Mouse (Mus musculus) kidney, adult 11 months (tissue): ENCODE measurements around the gene Olfr1170.

Experiments used
- DNase-seq: peaks from one replicate; pipeline ENCODE4 v3.0.0; 2022

Gene Olfr1170

GRCm38 (mm10) chr2:88228234-88228633 is at the start of gene Olfr1170:
Gene Olfr1170 (minus strand): TSS chr2:88228334.
- no peak for DNase-seq

GRCm38 (mm10) chr2:88220784-88221183 is 7.3 kb downstream of the Olfr1170 start:
- no peak for DNase-seq

GRCm38 (mm10) chr2:88181580-88181979 is 46.6 kb downstream of the Olfr1170 start, which contains the start of gene Olfr1168:
Gene Olfr1168 (plus strand): TSS chr2:88181880.
- DNase-seq, result no peak
